Mouse (Mus musculus) common myeloid progenitor, adult 5-6 weeks (primary cell): ENCODE measurements around the gene Apbb2. TPM values are rescaled to one million over a fixed set of nuclear protein-coding genes. Genes with fewer than 3 reads are reported as not detected.

Experiments
- ATAC-seq: replicated peaks from 2 replicates; pipeline ENCODE4 v1.8.0; 2016; ENCODE audit warnings: low read depth, mild to moderate bottlenecking, moderate TSS enrichment, inconsistent platforms; ENCODE audit not compliant: poor library complexity, severe bottlenecking
- total RNA-seq: library from RNA; stranded (forward); fragments of 200-1000, 187-1606 nt; gene quantifications from 2 replicates; pipeline ENCODE4 v1.2.3, GENCODE M21; 2017

Apbb2 gene
- total RNA-seq, 1 experiment from 2014 or later, result 0.87 TPM

DNA sequence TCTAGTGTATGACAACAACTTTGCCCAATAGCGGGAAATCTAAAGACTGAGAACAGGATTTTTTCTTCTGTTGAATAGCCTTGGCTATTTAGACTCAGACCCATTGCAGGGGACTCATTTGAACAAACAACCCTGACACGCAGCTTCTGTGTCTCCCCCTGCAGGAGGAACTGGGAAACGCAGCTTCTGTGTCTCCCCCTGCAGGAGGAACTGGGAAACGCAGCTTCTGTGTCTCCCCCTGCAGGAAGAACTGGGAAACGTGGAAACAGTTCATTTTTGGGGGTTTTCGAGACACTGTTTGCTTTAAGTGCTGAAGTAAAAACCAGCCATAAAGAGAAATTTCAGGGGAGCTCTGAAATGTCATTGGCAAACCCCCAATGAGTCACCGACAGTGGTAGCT lies 292.2 kb downstream of the Apbb2 start:
- ATAC-seq, result no peak

DNA sequence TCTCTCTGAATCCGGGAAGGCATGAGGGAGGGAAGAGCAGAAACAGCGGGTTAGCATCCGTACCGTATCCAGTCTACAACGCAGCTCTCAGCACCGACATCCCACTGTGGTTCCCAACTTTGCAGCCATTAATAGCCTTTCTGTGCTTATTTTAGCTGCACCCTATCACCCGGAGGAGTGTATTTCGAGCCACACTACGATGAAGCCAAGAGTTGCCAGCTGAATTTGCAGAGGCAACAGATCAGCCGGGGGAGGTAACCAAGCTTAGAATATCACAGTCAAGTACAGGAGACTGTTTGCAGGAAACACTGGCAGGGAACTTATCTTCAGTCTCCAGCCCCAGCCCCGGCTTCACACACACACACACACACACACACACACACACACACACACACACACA lies 295.0 kb downstream of the Apbb2 start:
- ATAC-seq, result peak; percentile 70

DNA sequence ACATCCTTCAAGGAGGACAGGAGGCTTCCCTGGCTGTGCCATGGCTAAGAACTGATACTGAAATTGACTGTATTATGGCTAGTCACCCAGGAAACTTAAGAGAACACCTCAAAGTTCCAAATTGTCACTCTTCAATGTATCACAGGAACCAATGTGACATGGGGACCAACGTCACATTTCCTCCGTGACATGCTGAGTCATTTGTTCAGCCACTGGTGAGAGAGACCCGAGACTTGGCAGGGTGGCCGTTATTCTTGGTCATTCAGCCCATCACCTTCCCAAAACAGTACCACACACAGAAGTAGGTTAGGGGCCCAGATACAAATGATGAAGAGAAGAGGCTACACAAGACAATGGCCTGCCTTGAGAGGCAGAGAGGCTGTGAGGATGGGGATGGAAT lies 295.5 kb downstream of the Apbb2 start:
- ATAC-seq, result peak; percentile 43

DNA sequence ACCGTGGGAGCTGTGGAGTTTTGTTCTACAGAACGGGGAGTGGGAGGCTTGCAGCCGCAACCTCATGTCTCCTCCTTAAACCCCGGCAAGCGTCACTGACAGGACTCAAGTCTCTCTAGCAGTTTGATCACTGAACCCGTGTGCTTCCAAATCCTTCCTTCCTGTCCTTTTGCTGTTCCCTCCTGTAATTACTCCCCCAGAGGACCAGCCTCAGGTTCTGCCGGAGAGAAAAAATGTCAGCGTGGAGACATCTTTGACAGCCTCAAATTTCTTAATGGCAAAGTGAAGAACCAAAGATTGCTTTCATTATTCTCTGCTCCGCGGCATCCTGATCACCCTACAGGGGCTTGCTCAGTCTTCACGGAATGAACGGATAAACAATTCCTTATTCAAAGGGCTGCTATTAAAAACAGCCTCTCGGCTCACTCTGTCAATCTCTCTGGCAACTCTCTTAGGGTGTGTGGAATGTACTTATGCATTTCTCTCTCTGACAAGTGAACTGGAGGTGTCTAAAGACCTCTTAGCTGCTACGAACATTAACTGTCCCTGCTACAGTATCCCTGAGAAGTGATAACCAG lies 298.7 kb downstream of the Apbb2 start:
- ATAC-seq, result no peak

DNA sequence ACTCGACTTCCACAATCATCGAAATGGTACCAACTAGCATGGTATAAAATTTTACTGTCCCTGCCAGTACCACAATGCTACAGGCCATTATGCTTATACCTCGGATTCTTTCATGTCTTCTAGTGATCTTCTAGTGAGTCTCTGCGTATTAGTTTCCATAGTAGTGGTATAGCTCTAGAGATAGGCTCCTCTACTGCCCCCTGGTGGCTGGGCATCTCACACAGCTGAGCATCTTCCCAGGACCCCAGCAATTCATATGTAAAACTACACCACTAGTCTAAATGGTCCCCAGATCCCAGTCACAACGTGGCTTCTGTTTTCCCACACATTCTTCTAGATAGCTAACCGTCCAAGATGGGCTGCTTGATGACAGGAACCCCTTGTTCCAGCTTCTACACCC lies 299.2 kb downstream of the Apbb2 start:
- ATAC-seq, result peak; percentile 55

DNA sequence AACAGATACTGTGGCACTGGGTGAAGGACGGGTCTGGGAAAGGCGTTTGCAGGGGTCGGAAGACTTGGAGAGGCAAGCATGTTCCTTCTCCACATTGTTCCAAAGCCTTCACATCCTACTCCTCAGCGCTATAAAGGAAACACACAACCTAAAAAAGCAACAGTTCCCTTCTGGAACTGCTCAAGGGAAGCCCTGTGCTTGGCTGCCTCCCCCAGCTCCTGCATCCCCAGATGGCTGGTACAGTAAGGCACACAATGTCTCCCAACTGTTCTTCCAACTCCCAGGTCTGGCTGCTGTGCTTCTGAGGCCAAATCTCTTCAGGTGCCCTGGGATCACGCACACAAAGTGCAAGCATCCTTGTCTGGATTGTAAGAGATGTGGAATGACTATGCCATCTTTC lies 302.8 kb downstream of the Apbb2 start:
- ATAC-seq, result no peak

DNA sequence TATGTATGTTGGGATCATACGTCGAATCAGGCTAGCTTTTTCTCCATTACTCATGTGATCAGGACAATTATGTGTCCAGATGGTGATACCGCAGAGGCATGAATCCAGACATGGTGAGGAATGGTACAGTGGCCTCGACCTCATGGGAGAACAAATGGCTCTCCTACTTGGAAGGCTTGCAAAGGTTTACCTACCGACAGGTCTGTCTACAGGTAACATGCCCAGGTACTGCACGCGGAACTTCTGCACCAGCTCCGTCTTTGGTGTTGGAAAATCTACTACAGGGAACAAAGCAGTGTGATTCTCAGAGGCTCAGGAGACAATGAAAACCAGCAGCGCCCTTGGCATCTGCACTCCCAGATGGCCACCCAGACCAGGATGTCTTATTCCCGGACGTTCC lies 307.8 kb downstream of the Apbb2 start:
- no peak for ATAC-seq

DNA sequence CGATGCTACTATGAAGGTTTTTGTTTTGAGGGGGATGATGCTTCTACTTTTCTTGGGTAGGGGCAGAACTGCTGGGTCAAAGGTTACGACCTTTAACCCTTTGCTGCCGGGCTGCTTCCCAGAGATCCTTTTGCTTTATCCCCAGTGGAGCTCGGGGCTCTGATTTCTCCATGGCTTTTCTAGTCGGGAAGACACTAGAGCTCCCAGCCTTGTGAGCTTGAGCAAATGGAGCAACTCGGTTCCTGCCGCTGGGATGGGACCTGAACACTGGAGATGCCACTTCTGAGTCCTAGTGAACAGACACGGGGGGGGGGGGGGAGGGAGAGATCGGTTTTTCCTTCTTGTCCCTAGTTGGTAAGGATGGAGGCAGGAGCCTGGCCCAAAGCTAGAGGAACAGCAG lies 308.3 kb downstream of the Apbb2 start:
- ATAC-seq, result no peak

DNA sequence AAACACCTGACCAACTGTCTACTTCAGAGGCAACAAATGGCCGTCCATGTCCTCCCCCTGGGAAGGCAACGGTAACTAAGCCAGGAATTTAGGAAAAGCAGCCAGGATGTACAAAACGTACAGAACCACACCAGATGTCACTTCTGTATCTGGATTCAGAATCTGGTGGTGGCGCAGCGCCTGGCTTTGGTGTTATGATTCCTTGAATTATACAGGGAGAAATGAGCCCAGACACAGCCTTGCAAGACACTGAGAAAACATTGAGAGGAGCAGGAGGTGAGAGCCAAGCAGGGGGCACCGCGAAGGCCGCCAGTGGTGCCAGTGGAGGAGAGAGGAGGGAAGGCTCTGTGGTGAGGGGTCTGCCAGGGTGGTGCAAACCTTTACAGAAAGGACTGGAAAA lies 313.1 kb downstream of the Apbb2 start:
- no peak for ATAC-seq

DNA sequence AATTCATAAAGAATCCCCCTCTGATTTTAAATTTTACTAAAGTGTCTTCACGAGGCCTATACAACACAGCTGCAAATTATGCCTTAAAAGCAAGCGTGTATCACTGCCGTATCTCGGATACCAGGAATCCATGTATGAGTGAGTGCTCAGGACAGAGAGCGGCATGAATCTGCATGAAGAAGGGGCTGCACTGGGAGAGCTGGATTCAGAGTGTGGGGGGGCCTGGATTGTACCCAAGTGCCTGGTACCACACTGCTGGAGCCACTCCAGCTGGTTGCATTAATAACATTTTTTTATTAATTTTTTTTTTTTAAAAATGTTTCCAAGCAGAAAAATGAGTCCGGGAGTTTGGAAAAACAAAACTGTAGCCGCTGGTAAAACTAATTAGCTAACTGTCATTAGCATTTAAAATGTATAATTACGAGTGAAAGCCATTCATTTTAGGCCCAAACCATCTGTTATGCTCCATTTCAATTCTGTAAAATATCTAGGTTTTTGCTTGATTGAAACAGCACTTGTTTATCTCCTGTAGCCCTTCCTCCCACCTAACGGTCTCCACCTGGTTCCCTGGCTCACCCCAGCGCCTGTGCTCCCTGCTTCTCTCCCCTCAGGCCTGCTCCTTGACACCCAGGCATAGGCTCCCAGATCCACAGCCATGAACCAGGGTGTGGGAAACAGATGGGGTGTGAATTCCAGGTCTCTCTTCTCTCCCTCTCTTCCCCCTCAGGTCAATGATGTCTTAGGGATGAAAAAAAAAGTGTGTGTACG lies 314.1 kb downstream of the Apbb2 start:
- no peak for ATAC-seq

DNA sequence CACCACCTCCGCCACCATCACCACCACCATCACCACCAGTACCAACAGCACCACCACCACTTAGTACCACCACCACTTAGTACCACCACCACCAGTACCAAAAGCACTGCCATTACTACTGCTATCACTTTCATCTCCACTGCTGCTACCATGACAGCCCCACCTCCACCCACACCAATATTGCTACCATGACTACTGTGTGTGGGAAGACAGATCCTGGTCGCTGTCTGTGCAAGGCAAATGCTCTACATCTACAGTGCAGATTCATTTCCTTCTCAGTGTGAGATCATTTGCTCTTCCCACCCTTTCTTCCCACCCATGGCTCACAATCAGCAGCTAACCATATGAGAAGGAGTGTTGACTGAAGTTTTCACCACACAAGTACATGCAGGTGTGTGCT lies 315.7 kb downstream of the Apbb2 start:
- ATAC-seq, result no peak

DNA sequence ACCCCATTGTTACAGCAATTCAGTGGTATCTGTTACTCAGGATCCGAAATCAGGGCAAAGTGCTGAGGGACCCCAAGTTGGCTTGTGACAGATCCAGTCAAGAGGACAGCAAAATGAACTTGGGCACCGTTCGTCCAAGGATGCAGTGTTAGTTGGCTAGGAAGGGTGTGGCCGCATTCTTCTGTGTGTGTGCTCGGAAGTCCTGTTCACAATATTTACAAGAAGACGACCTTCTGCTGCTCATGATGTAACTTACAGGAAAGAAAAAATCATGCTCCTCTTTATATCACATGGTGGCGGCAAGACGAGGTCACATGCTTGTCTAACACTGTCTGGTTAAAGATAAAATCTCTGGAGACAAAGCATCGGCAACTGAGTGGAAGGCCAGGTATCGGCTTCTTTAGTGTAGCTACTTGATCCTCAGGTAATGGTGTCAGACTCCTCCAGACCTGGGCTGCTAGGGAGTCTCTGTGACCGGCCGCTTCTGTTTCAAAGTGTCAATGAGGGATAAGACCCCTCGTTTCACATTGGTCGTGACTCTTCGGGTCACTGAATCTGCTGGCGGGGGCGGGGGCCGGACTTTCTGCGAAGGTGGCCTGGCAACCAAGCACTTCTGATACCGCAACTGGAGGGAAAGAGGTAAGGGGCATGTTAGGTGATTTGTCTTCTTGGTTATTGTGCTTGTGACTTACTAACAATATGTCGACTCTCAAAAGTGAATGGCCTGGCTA lies 316.3 kb downstream of the Apbb2 start:
- ATAC-seq, result no peak

DNA sequence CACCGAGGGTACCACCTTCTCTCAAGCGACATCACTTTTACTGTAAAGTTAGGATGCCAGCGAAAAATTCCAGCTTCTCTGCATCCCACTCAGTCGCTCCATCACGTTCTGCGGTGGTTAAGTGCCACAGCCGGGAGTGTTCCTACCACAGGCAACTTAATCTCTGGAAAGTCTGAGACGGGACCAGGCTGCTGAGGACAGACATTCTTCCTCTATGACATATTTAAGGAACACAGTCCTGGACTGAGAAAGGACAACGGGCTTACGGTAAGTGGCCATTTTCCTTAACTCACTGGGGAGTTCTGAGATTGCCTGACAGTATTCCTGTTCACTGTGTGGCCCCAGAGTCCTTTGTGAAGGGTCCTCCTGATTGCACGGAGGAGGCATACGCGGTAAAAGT lies 318.0 kb downstream of the Apbb2 start:
- no peak for ATAC-seq

DNA sequence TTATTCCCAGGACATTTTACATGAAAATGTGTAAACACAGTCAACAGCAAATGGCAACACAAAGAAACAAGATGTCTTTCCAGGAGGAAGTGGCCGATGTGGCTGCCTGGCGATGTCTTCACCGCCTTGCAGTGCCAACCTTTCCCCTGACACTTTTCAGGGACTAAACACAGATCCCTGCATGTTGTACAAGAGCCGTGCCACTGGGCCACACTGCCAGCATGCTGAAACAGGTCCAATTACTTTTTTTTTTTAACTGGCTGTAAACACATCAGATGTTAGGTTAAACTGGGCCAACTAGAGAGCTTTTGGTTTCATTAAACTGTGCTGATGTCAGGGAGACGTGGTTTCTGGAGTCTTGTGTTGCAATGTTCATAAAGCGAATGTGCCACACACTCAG lies 319.7 kb downstream of the Apbb2 start:
- ATAC-seq, result no peak

DNA sequence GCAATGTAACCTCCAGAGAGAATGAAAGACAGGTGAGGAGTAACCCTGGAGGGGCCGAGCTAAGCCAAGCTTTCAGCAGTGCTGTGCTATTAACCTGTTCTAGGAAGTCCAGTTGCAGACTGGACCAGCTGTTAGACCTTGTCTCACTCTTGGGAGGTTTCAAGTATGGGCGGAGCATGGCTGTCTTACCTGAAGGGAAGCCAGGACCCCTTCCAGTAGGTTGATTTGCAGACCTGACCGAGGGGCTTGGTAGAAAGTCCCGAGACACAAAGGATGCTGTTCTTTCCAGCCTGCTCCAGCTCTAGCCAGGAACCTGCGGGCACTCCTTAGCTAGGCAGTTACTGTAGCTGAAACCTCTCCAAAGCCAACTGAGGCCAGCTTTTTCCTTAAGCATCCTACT lies 322.5 kb downstream of the Apbb2 start:
- ATAC-seq, result no peak

DNA sequence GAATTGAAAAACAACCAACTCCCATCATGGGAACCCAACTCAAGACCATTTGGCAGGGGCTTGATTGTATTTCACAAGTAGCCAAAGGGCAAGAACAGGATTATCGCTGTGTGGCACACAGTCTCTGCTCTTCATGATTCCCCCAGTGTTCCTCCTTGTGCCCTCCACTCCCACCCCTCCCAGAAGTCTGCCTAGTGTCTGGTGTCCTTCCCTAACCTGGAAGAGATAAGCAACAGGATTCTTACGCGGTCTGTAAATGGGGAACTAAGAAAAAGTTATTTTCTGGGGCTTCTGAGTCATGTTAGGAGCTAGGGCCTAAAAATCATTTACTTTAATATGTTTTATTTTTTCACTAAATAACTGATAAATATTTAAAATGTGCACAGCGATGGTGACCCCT lies 323.6 kb downstream of the Apbb2 start:
- ATAC-seq, result peak; percentile 54; the same call in 1 of the 2 replicates

DNA sequence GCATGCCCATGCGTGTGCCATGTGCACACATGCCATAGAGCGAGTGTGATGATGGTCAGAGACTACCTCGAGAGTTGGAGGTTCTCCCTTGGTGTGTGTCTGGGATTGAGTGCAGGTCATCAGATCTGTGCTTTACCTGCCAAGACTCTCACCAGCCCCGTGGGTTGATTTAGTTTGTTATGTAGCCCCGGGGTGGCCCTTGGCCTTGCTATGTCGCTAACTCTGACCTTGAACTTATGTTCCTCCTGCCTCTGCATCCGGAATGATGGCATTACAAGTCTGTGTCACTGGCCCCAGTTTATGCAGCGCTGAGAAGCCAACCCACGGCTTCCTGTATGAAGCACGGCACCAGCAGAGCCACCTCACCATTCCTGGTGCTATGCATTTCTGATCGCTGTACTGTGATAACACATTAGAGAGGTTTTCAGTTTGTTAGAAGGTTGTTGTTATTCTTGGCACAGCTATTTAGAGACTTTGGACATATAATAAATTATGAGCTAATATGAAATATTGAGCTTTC lies 324.4 kb downstream of the Apbb2 start:
- ATAC-seq, result peak; percentile 56

DNA sequence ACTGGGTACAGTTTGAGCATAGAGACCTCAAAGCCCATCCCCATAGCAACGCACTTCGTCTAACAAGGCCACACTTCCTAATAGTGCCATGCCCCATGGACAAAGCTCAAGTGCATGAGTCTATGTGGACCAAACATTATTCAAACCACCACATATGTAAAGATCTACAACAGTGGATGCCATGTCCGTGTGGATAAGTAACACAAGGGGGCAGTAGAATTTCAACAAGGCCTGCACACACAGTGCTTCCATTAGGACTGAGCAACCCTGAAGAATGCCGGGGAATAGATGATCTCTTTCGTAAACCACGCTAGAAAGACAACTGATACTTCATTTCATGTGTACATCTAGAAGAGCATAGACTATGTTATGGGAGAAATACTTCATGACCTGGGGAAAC lies 337.8 kb downstream of the Apbb2 start:
- ATAC-seq, result no peak

DNA sequence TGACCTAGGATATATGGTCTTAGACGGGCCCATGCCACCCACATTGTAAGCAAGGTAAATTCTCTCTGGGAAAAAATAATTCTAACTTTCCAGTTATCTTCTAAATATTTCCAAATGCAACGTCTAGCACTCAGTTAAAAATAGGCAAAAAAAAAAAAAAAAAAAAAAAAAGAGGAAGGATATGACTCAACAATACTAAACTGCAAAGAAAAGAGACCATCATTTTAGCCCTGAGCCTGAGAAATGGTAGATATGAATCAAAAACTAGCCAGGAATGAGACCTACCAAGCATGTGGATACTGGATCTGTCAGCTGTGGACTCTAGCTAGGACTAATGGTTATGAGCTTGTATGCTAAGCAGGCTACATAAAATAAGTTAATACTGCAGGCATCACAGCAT lies 338.9 kb downstream of the Apbb2 start:
- peak; percentile 80 for ATAC-seq

DNA sequence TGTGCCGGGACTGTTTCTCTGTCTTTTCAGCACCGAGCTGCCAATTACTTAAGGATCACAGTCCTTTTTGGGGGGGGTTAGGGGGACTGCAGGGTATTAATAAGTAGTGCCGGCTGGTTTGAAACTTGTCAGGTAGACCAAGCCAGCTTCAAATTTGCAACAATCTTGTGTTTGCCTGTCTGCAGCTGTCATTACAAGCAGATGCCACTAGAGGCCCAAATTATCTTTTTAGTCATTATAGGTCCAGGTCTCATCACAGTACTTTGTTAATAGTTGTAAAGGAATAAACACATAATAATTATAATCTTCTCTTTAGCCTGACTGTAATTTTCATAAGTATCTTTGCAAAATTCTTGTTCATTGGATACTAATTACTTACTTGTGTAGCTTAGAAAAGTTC lies 344.2 kb downstream of the Apbb2 start:
- ATAC-seq, result no peak

DNA sequence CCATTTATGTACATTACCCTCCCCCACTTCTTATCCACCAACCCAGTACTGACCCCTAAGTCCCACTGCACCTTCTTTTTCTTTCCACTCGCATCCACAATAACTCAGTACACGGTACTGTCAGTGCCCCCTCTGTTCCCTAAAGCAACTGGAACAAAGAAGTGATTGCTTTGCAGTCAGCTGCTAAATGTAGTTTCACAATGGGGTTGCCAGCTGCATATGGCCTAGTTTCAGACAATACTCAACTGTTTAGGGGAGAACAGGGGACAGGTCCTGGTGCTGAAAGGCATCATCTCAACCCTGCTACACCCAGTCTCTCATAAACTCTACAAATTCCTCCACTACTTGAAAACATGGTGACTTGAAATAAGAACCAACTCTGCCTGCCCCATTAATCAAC lies 347.4 kb downstream of the Apbb2 start:
- ATAC-seq, result no peak
